ENCODE assay signal across 30 mouse cellular contexts in genomic region chr1:66980129-66980528, GRCm38 (mm10). TPM values are rescaled to one million over a fixed set of nuclear protein-coding genes. Genes with fewer than 3 reads are reported as not detected.
"Had no signal": no experiment of that assay in that cellular context is flagged by ENCODE, and none has a peak within 500 bp of the region (broad histone marks: within the 10 kb centered on the region; RNA-seq: fewer than 3 reads in every experiment).

No protein-coding gene starts in this region.

- H3K4me3 ChIP-seq: gastrocnemius, adult 2 months; heart, adult 2 months; heart, embryonic 13.5 days; heart, embryonic 15.5 days; hindbrain, embryonic 13.5 days; hindbrain, embryonic 15.5 days; intestine, embryonic 15.5 days; kidney, embryonic 15.5 days; layer of hippocampus, adult 2 months; limb, embryonic 13.5 days; limb, embryonic 15.5 days; liver, embryonic 12.5 days had no signal

- H3K36me3 ChIP-seq: heart, embryonic 13.5 days; heart, embryonic 15.5 days; hindbrain, embryonic 13.5 days; hindbrain, embryonic 15.5 days; intestine, embryonic 15.5 days; kidney, embryonic 15.5 days; limb, embryonic 13.5 days; limb, embryonic 15.5 days; liver, embryonic 12.5 days had no signal

- ATAC-seq: hindbrain, postnatal 0 days; intestine, embryonic 15.5 days; intestine, postnatal 0 days; liver, embryonic 12.5 days had no signal

- H3K4me1 ChIP-seq: hindbrain, embryonic 13.5 days; hindbrain, embryonic 15.5 days; intestine, embryonic 15.5 days; kidney, embryonic 15.5 days; liver, embryonic 12.5 days had no signal

- DNase-seq: gastrocnemius, adult 2 months; gastrocnemius, postnatal 10 days; gastrocnemius, postnatal 25 days; heart, adult 11 months; heart, adult 2 months; heart, postnatal 14 days; heart, postnatal 36 days; kidney, adult 2 months; kidney, adult 9 months; kidney, postnatal 14 days; kidney, postnatal 36 days; layer of hippocampus, postnatal 36 days; left cerebral cortex, postnatal 4 days had no signal

- H3K27ac ChIP-seq: gastrocnemius, adult 2 months; heart, adult 2 months; heart, embryonic 13.5 days; heart, embryonic 15.5 days; hindbrain, embryonic 13.5 days; hindbrain, embryonic 15.5 days; hindbrain, postnatal 0 days; intestine, embryonic 15.5 days; kidney, embryonic 15.5 days; kidney, postnatal 0 days; layer of hippocampus, adult 2 months; limb, embryonic 13.5 days; limb, embryonic 15.5 days; liver, embryonic 12.5 days; liver, embryonic 14.5 days had no signal

- H3K4me2 ChIP-seq: heart, embryonic 11.5 days; heart, embryonic 13.5 days; heart, embryonic 15.5 days; hindbrain, embryonic 13.5 days; hindbrain, embryonic 15.5 days; intestine, embryonic 15.5 days; kidney, embryonic 15.5 days; limb, embryonic 13.5 days; limb, embryonic 15.5 days; liver, embryonic 12.5 days had no signal

- H3K9me3 ChIP-seq: heart, embryonic 13.5 days; heart, embryonic 15.5 days; hindbrain, embryonic 13.5 days; hindbrain, embryonic 15.5 days; intestine, embryonic 15.5 days; kidney, embryonic 15.5 days; limb, embryonic 15.5 days; liver, embryonic 12.5 days had no signal

- H3K27me3 ChIP-seq: heart, embryonic 13.5 days; heart, embryonic 15.5 days; hindbrain, embryonic 13.5 days; hindbrain, embryonic 15.5 days; intestine, embryonic 15.5 days; kidney, embryonic 15.5 days; limb, embryonic 13.5 days; limb, embryonic 15.5 days; liver, embryonic 12.5 days had no signal

- H3K9ac ChIP-seq: heart, embryonic 13.5 days; heart, embryonic 15.5 days; hindbrain, embryonic 13.5 days; hindbrain, embryonic 15.5 days; intestine, embryonic 15.5 days; kidney, embryonic 15.5 days; limb, embryonic 13.5 days; limb, embryonic 15.5 days; liver, embryonic 12.5 days; liver, embryonic 14.5 days had no signal

RNA-seq across cellular contexts. Expression of gene Myl1, which starts 34.9 kb away (rescaled TPM):
- total RNA-seq: hematopoietic stem cell, adult 5-6 weeks had no signal
- polyA plus RNA-seq: liver, adult 2 months had no signal
